Mouse (Mus musculus): Measurements from ENCODE around the gene Hoxd10. TPM values are rescaled to one million over a fixed set of nuclear protein-coding genes. Genes with fewer than 3 reads are reported as not detected.

Gene Hoxd10
- polyA plus RNA-seq, 1 experiment from 2014 or later = 26.2 TPM

GRCm38 (mm10) chr2:74709465-74710419 lies 18.0 kb downstream of the Hoxd10 start:
- Histone ChIP-seq H3K4me3 (no peak overlapping the region), H3K36me3 (no peaks in the 10 kb centered on the region), H3K4me1 (peaks cover 24% of the 10 kb centered on the region), H3K9me3 (no peaks in the 10 kb centered on the region), H3K27ac (no peak overlapping the region), H3K9ac (no peak overlapping the region), H3K27me3 (peaks cover 93% of the 10 kb centered on the region), H3K4me2 (replicated peaks) (no peak overlapping the region)
- 18% methylated on average over 5 of the region's 5 CpGs for WGBS
- ATAC-seq (ENCODE audit: low FRiP score, low read depth) = no peak

GRCm38 (mm10) chr2:74710929-74711543 lies 19.3 kb downstream of the Hoxd10 start:
- Histone ChIP-seq H3K4me3 (peak overlapping the region; percentile 53), H3K9me3 (no peaks in the 10 kb centered on the region), H3K27ac (no peak overlapping the region), H3K36me3 (no peaks in the 10 kb centered on the region), H3K4me2 (replicated peaks) (peak overlapping the region; percentile 72), H3K27me3 (peaks cover 95% of the 10 kb centered on the region), H3K4me1 (peaks cover 24% of the 10 kb centered on the region), H3K9ac (no peak overlapping the region)
- 1% methylated on average over 16 of the region's 16 CpGs for WGBS
- ATAC-seq (ENCODE audit: low FRiP score, low read depth) = no peak

GRCm38 (mm10) chr2:74711721-74712621 lies 20.2 kb downstream of the Hoxd10 start, which contains the start of the genes Hoxd3 and Hoxd4:
TSS of gene Hoxd3 (plus strand) at chr2:74711927.
TSS of gene Hoxd4 (plus strand) at chr2:74711929.
- Histone ChIP-seq H3K4me1 (peaks cover 27% of the 10 kb centered on the region), H3K4me2 (replicated peaks) (peak within 1 kb of the TSS; percentile 72), H3K27me3 (peaks cover 96% of the 10 kb centered on the region), H3K4me3 (peak within 1 kb of the TSS; percentile 53), H3K9me3 (no peaks in the 10 kb centered on the region), H3K27ac (peak within 1 kb of the TSS; percentile 58), H3K9ac (peak within 1 kb of the TSS; percentile 69), H3K36me3 (no peaks in the 10 kb centered on the region)
- under 1% methylated on average over 65 of the region's 65 CpGs for WGBS
- 0 out of 2 replicates have a peak, but pooled peaks have one; percentile 34 for ATAC-seq (ENCODE audit: low FRiP score, low read depth)

- Histone ChIP-seq H3K36me3 (no peaks in the 10 kb centered on the region), H3K4me3 (peak overlapping the region; percentile 53), H3K27me3 (peaks cover 97% of the 10 kb centered on the region), H3K4me2 (replicated peaks) (peak overlapping the region; percentile 72), H3K4me1 (peaks cover 27% of the 10 kb centered on the region), H3K9me3 (no peaks in the 10 kb centered on the region), H3K9ac (no peak overlapping the region), H3K27ac (no peak overlapping the region)
- ATAC-seq (ENCODE audit: low FRiP score, low read depth) = no peak
- WGBS = 4% methylated on average over 19 of the region's 19 CpGs
Observed at GRCm38 (mm10) chr2:74713239-74714150, 21.8 kb downstream of the Hoxd10 start.

- H3K4me3 ChIP-seq = peak overlapping the region; percentile 11
Observed at GRCm38 (mm10) chr2:74714156-74714789, 22.5 kb downstream of the Hoxd10 start.

GRCm38 (mm10) chr2:74714881-74715280 lies 23.2 kb downstream of the Hoxd10 start:
- no peak overlapping the region for H3K27ac ChIP-seq
- H3K4me3 ChIP-seq = peak overlapping the region; percentile 11; the same call in 1 of the 2 replicates
- WGBS = under 1% methylated on average over 14 of the region's 14 CpGs
- H3K36me3 ChIP-seq = no peaks in the 10 kb centered on the region
- peaks cover 27% of the 10 kb centered on the region for H3K4me1 ChIP-seq
- no peaks in the 10 kb centered on the region for H3K9me3 ChIP-seq
- peaks cover 97% of the 10 kb centered on the region for H3K27me3 ChIP-seq
- 0 out of 2 replicates have a peak overlapping the region, but pooled peaks have one; percentile 4 for H3K9ac ChIP-seq
- peak overlapping the region; percentile 72 for H3K4me2 ChIP-seq (replicated peaks)
- ATAC-seq (ENCODE audit: low FRiP score, low read depth) = no peak

More at GRCm38 (mm10) chr2:74714156-74714789, 22.5 kb downstream of the Hoxd10 start:
- H3K9me3 ChIP-seq = no peaks in the 10 kb centered on the region
- H3K4me1 ChIP-seq = peaks cover 27% of the 10 kb centered on the region
- no peak for ATAC-seq (ENCODE audit: low FRiP score, low read depth)
- H3K27ac ChIP-seq = no peak overlapping the region
- H3K36me3 ChIP-seq = no peaks in the 10 kb centered on the region
- no peak overlapping the region for H3K9ac ChIP-seq
- 4% methylated on average over 18 of the region's 18 CpGs for WGBS
- H3K4me2 ChIP-seq (replicated peaks) = peak overlapping the region; percentile 72
- H3K27me3 ChIP-seq = peaks cover 97% of the 10 kb centered on the region

GRCm38 (mm10) chr2:74715504-74716241 lies 23.9 kb downstream of the Hoxd10 start:
- H3K27ac ChIP-seq = no peak overlapping the region

GRCm38 (mm10) chr2:74720384-74720783 lies 28.7 kb downstream of the Hoxd10 start:
- H3K36me3 ChIP-seq = no peaks in the 10 kb centered on the region
- no peak overlapping the region for H3K4me3 ChIP-seq
- H3K9me3 ChIP-seq = no peaks in the 10 kb centered on the region
- H3K4me2 ChIP-seq (replicated peaks) = no peak overlapping the region
- H3K27me3 ChIP-seq = peaks cover 100% of the 10 kb centered on the region
- H3K9ac ChIP-seq = no peak overlapping the region
- no peak for ATAC-seq (ENCODE audit: low FRiP score, low read depth)
- H3K27ac ChIP-seq = no peak overlapping the region
- H3K4me1 ChIP-seq = peaks cover 21% of the 10 kb centered on the region
- 17% methylated on average over 2 of the region's 2 CpGs for WGBS

More at GRCm38 (mm10) chr2:74715504-74716241, 23.9 kb downstream of the Hoxd10 start:
- H3K36me3 ChIP-seq = no peaks in the 10 kb centered on the region
- peaks cover 27% of the 10 kb centered on the region for H3K4me1 ChIP-seq
- peak overlapping the region; percentile 34 for H3K4me3 ChIP-seq
- no peaks in the 10 kb centered on the region for H3K9me3 ChIP-seq
- 3% methylated on average over 26 of the region's 26 CpGs for WGBS
- ATAC-seq (ENCODE audit: low FRiP score, low read depth) = peak; percentile 62
- peaks cover 97% of the 10 kb centered on the region for H3K27me3 ChIP-seq
- H3K9ac ChIP-seq = no peak overlapping the region
- peak overlapping the region; percentile 72 for H3K4me2 ChIP-seq (replicated peaks)

- H3K4me3 ChIP-seq = no peak overlapping the region
- ATAC-seq (ENCODE audit: low FRiP score, low read depth) = no peak
- WGBS = 14% methylated on average over 5 of the region's 5 CpGs
- H3K4me1 ChIP-seq = peaks cover 19% of the 10 kb centered on the region
- H3K36me3 ChIP-seq = no peaks in the 10 kb centered on the region
- peaks cover 100% of the 10 kb centered on the region for H3K27me3 ChIP-seq
- no peaks in the 10 kb centered on the region for H3K9me3 ChIP-seq
- no peak overlapping the region for H3K27ac ChIP-seq
- no peak overlapping the region for H3K9ac ChIP-seq
- H3K4me2 ChIP-seq (replicated peaks) = no peak overlapping the region
Observed at GRCm38 (mm10) chr2:74720955-74721491, 29.3 kb downstream of the Hoxd10 start.

- H3K9ac ChIP-seq = no peak overlapping the region
- ATAC-seq (ENCODE audit: low FRiP score, low read depth) = no peak
- peaks cover 15% of the 10 kb centered on the region for H3K4me1 ChIP-seq
- peaks cover 100% of the 10 kb centered on the region for H3K27me3 ChIP-seq
- no peak overlapping the region for H3K4me3 ChIP-seq
- no peak overlapping the region for H3K27ac ChIP-seq
- WGBS = 5% methylated on average over 6 of the region's 6 CpGs
- H3K4me2 ChIP-seq (replicated peaks) = no peak overlapping the region
- H3K36me3 ChIP-seq = no peaks in the 10 kb centered on the region
- H3K9me3 ChIP-seq = no peaks in the 10 kb centered on the region
Observed at GRCm38 (mm10) chr2:74721882-74722281, 30.2 kb downstream of the Hoxd10 start.
